Mouse (Mus musculus) CH12F3 (cell line): Measurements from ENCODE around the gene Tmem117.

Source experiments
- in situ Hi-C: fragments of 300-500 bp; cut with MboI; formaldehyde crosslinking; loops from 2 replicates; pipeline ENCODE4 v1.14.3; 2020; ENCODE audit warnings: low sequenced_read_pairs

The Tmem117 gene

DNA sequence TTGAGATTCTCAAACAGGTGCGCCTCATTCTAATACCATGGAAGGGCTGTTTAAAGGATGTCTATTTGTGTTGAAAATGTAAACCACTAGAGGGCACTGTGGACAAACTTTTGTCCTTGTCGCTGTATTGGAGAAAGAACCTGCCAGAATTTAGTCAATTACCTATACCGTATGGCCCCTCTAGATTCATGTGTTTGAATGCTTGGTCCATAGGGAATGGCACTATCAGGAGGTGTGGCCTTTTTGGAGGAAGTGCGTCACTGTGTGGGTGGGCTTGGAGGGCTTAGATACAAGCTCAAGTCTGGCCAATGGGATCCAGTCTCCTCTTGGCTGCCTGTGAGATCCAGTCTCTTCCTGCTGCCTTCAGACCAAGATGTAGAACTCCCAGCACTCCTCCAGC, 140.2 kb downstream of the Tmem117 start:
- in situ Hi-C loops = no loop called here

DNA sequence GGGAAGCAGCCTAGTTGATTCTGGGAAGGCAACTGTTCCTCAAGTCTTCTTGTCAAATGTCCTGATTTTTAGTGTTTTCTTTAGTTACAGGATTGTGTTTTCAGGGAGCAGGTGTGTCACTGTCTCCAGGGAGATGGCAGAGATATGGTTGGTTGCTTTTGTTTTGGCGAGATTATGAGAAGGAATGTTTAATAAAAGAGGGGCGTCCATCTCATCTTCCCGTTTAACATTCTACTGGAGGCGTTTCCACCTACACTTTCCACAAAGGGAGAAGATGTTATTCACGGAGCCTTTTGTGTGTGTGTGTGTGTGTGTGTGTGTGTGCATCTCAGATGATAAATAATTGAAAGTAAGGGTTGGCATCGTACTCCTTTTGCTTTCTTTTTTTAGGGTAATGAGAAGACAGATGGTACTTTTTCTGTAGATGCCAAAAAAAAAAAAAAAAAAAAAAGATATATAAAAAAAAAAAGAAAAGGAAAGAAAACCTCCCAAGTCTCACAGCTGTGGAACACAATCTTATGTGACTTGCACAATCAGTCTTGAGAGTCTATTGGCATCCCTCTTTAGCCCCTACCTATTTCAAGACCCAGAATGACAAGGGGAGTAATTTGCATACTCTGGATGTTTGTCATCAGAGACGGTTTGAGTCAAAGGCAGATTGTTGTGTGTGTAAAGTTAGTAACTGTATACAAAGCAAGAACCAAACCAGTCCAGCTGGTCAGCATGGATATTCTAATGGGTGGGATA, 142.0 kb downstream of the Tmem117 start:
- in situ Hi-C loops = loop anchor here (10.0 kb wide), 1 partner anchor 804 kb away; no protein-coding TSS in a partner anchor

DNA sequence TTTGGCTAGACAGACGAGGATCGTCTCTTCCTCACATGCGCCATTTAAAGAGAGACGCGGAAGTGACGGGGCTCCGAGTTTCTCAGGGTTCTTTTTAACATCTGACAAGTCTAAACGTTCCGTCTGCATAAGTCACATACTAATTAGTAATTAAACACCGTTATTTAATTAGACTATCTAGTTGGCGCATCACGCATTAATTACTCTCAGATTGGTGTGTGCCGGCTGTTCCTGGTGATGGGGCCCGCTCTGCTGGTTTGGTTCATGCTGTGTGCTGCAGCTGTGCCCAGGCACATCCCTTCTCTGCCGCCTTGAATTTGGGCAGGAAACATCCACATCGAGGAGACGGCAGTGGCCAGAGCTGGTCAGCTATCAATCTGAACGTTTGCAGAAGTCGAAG, 142.7 kb downstream of the Tmem117 start:
- in situ Hi-C loops = loop anchor here (10.0 kb wide), 1 partner anchor 803 kb away; no protein-coding TSS in a partner anchor

DNA sequence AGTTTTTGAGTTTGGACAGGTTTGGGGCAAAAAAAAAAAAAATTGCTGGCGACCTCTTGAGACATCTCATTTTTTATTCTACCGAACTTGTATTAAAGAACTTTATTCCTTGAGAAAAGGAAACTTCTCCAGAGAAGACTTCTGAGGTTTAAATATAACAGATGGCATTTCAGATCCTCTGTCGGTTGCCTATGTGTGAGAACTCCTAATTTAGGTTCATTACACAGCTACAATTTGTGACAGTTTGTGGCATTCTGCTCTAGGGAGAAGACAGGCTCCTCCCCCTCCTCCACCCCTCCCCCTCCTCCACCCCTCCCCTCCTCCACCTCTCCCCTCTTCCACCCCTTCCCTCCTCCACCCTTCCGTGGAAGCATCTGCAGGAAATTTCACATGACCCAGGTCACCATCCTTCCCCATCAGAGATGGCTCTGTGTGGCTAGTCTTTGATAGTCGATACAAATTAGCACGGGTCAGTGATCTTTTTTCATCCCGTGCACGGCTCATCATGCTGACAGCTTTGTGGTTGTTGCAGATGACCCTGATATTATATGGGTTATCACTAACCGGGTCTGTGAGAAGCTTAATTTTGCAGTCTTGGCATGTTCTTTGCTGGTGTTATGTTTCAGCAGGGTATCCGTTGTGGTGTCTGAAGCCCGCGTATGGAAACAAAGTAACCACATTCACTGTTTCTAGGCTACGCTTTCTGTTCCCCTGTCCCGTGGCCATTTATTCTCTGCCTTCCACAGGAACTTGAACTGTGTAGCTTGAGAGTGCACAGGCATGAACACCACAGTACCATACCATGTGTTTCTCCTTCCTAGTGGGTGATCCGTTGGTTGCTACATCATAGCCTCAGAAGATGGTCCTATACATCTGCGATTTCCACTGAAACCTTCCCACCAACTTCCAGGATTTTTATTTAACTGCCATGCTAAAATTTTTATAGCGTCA, 147.4 kb downstream of the Tmem117 start:
- in situ Hi-C loops = loop anchor here (10.0 kb wide), 1 partner anchor 798 kb away; no protein-coding TSS in a partner anchor

DNA sequence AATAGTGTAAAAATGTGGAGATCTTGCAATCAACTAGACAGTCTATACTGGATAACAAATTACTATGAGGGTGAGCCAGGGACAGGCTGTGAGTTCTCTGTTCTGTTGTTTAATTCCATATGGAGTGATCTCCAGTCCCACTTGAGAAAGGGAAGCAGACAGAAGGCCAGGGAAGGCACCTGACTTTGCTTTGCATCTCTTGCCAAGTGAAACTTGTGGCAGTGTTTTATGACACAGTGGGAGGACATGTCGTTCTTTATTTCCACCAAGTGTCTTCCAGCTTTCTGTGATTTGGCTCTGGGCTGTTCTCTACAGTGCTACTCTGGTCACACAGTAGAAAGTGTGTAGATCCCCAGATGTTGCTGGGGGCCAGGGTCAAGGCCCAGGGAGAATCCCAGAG, 152.5 kb downstream of the Tmem117 start:
- in situ Hi-C loops = no loop called here

DNA sequence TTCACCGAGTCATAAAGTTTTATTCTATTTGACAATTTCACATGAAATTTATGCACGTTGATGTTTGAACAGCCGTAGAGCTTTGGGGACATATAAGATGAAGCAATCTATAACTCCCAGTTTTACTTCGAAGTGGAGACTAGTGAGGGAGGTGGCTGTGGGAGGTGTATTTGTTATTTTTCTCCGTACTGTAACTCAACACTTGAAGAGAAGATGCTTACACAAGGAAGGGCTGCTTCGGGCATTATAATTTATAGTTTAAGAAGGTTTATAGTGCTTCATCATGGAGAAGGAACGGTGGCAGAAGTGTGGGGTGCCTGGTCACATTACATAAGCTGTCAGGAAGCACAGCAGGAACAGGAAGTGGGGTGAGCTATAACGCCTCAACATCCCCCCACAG, 164.4 kb downstream of the Tmem117 start:
- in situ Hi-C loops = no loop called here

DNA sequence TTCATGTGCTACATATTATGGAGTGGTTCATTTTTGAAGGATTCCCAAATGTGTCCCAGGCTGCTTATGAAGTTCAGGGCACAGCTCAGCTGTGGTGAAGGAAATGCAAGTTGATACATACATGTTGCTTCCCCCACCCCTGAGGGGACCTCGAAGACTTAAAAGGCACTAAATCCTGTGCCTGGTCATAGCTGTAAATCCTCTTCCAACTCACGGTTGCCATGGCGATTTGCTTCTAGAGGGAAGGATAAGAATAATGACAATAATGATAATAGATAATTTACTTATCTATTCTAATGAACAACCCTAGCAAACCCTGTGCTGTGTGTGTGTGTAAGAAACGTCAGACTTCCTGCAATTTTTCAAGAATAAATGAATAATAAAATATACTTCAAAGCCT, 166.5 kb downstream of the Tmem117 start:
- in situ Hi-C loops = no loop called here

DNA sequence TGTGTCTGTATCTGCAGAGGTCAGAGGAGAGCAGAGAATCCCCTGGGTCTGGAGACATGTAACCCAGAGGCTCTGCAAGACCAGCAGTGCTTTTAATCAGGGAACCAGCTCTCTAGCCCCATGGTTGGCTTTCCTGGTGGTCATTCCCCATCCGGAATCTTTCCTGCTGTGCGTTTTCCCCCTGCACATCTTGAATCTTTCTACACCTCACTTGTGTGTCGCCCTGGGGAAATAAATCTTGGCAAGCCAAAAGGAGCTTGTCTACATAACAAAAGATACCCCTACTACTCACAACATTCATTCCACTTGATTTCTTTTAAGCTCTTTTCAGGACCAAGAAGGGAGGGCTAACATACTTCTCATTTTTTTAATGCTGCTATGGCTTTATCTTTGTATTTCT, 169.2 kb downstream of the Tmem117 start:
- in situ Hi-C loops = no loop called here

DNA sequence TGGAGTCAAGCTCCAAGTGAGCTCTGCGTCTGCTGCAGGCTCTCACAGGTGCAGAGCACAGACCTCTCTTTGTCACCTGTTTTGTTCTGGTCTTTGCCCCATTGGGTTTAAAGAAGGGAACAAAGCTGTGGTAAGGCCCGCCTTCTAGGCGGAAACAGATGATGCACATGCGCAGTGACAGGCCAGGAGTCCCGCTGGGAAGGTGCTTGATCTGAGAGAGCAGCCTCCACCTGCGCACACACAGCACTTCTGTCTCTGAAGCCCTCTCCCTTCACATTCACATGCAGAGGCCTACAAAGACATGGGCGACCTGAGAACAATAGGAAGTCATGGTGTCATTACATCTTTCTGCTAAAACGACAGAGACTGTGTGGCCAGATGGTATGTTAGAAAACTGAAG, 172.4 kb downstream of the Tmem117 start:
- in situ Hi-C loops = no loop called here

DNA sequence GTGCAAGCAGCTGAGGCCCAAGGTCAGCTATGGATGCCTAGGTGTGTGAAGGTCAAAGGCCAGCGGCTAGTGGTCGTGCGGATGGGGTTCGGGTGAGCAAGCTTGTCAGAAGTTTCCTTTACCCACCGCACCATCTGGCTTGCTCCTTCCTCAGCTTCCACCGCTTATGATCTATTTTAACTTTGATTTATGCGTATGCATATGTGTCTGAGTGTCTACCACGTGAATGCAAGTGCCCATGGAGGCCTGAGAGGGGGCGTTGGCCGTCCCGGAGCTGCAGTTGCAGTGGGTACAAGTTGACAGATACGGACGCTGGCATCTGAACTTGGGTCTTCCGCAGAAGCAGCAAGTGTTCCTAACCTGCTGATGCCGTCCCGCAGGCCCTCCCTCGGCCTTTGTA, 173.8 kb downstream of the Tmem117 start:
- in situ Hi-C loops = no loop called here

DNA sequence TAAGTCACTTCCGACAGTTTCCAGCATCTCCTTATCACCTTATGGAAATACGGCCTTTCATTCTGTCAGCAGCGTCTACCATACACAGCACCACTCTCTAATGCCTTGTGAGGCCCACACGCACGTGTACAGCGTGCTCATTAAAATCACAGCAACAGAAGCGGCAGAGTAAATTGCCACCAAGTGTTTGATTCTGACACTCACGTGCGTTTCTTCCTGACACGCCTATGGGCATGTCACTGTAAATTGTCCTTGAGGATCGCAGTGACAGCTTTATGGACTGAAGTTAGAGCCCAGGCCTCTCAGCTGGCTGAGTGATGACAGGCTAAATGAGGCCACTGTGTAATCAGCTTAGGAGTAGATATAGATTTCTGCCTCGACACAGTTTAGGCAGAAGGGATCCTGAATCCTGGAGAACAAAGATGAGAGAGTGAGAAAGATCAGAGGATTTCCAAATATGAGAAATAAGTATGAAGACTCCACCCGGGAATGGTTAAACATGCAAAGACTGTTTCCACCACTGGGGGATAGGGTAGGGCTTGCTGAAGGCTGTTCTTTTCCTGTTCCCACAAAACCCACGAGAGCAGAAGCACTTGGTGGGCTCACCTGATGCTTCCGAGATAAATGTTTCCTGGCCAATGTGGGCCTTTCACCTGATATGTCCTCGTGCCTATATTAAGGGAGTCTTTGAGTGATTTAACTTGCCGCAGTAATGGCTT, 174.8 kb downstream of the Tmem117 start:
- in situ Hi-C loops = no loop called here

DNA sequence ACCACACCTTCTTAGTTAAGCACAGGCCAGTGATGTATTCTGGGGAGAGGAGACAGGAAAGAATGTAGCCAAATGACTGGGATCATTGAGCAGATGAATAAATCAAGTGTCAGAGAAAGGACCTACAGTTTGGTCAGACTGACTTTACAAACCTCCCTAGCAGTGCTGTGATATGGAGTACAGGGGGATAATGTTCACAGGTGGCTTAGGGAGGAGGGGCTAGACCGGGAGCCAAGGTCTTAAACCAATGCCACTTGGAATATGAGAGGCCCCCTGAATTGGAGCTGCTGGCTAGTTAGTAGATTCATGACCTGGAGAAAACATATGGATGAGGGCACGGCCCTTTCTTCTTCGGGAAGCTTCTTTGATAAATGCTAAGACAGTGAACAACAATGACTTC, 177.0 kb downstream of the Tmem117 start:
- in situ Hi-C loops = no loop called here

DNA sequence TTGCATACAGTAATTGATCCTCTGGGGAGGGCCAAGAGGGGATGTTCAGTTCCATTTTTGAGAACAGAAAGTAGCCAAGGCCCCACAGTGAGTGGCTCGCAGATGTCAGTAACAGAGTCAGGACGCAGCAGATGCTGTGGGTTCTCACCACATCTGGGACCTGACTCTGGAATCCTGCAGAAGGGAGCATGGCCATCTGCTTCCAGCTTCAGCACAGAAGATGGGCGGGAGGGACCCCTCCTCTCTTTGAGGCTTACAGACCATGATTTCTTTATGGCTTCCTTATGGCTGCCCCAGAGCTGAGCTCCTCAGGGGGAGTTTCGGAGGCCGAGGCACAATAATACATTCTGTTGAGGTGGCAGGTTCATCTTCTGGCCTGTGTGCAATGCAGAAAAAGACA, 182.5 kb downstream of the Tmem117 start:
- in situ Hi-C loops = no loop called here

DNA sequence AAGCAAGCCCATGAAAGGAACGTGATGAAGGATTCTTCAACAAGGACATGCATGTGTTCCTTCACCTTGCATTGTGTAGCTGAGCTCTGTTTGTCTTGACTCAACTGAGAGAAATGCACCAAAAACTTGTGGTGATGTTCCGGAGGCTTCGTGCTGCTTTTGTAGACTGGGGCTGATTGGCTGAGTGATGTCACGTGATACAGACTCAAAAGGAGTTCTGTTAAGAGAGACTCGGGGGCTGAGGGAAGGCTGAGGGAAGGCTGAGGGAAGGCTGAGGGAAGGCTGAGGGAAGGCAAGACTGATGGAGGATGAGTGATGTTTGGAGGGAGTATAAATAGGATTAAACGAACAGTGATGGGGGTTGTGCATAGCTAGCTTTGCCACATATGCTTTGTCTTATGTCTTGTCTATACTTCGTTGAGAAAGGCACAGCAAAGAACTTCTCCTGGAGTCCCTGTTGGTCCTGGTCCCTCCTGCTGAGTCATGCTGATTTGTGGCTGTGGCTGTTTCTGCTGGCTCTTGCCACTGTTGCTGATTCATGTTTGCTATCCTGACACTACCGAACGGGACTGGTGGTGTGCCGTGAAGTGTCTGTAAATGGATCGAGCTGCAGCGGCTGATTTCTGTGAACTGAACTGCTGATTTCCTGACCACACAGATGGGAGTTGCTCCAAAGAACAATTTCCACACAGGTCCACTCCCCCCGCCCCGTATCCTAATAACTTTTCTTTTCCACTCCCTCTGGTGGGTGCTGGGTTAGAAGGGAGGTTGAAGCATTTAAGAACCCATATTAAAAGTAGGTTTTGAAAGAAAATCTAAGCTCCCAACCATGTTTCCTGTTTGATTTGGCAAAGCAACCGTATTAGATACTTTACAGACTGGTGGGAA, 185.4 kb downstream of the Tmem117 start:
- in situ Hi-C loops = no loop called here

DNA sequence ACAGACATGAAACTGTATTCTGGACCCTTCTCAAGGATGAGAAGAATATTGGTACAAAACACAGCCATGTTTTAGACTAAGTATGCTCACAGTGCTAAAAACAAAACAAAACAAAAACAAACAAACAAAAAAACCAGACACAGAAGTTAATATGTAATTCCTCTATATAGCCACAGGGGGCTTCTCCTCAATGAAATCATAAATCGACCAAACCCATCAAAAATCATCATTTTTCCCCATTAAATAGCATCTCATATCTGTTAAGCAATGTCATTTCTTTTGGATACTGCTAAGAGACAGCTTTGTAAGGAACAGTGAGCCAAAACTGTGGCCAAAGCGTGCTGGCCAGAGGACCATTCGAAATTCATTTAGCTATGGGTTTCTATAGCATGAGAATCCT, 206.6 kb downstream of the Tmem117 start:
- in situ Hi-C loops = no loop called here

DNA sequence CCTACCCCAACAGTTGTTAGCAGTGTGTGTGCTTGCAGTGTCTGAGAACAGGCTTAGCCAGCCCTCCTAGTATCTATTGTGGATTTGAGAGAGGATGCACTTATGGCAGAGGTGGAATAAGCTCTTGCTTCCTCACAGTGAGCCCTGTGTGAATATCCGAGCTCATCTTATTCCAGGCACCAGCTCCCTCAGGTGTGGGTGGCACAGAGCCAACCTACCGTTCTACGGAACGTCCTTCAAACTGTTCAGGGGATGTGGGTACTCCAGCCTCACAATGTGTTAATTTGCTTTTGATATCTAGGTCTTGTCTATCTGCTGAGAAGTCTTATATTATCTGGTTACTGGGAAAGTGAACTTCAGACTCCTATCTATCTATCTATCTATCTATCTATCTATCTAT, 209.6 kb downstream of the Tmem117 start:
- in situ Hi-C loops = no loop called here

DNA sequence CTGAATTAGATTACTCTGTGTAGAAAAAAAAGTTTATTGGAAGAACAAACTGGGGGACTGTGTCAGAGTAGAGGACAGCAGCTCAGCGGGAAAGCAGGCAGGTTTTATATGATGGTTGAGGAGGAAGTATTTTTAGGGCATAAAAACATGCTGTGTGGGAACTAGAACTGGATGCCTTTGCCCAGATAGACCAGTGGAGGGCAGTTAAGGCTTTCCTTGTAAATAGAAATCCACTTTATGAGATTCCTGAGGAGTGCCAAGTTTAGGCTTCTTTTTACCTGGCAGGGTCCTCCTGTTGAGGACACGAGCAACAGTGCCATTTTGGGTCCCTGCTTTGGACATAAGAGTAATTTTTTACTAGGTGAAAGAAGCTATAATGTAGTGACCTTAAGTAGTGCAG, 218.5 kb downstream of the Tmem117 start:
- in situ Hi-C loops = no loop called here

DNA sequence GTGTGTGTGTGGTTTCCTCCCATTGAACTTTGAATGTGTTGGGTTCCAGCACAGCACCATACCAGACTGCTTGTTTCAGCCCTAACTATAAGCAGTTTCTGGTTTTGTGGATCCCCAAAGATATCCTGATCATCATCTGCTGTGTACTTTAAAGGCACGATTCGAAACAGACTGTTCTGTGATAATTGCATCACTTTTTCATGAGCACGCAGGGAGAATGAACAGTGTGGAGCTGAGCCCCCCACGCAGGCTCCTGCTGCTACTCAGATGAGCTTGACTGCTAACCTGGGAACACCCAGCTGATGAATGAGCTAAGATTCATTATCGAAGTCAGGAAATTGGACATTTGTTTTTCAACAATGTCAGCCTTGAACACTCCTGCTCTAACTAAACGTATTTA, 230.6 kb downstream of the Tmem117 start:
- in situ Hi-C loops = no loop called here

DNA sequence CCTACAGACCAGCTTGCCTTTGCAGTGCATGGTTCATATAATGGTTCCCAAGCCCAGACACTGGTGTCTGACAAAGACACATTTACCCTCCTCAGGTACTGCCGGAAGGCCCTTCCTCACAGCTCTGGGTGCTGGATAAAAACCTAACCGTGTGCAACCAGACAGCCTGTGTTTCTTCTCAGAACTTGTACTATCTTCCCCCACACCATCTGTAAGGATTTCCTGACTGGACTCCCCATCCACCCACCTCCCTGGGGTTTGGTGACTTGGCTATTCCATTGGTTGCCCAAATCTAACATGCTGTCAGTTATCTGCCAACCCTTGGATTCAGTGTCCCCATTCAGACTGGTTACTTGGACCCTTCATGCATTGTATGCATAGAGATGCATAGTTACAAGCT, 232.1 kb downstream of the Tmem117 start:
- in situ Hi-C loops = no loop called here

DNA sequence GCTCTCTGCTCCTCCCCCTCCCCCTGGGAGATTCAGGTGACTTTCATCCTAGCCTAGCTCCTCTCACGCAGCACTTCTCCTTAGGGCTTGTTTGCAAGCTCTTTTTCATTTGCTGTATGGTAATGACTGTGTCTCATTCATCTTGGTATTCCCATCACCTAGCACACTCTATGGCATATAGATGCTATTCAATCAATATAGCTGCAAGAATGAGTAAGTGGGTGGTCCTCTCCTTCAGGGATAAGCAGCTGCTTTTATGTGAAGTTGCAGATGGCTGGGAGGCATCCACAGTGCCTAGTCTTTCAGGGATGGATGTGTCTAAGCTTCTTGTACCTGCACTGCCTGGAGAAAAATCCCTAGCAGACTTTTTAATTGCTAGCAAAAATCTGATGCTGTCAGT, 235.1 kb downstream of the Tmem117 start:
- in situ Hi-C loops = no loop called here
